Mouse (Mus musculus): ENCODE data around the gene Gm39566.

Gene Gm39566

DNA sequence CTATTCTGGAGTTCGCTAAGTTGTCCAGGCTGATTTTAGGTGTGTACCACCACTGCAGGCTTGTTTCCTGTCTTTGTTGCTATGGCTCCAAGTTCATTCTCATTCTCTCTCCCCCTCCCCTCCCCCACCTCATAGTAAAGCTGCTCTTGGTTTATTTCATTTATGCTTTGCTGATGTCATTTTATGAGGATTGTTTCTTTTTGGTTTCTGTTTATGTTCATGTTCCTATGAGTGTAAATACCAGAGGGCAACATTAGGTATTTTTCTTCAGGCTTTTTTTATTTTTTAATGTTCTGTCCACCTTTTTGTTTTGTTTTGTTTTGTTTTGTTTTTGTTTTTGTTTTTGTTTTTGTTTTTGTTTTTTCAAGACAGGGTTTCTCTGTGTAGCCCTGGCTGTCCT lies 53.2 kb downstream of the Gm39566 start, which contains the start of gene Slc35g3:
TSS of gene Slc35g3 (minus strand) at position 101 of the 400 bp plus-strand sequence.
- in situ Hi-C loops (cut with MboI), result no loop called here
